Mouse (Mus musculus): ENCODE data around the gene Dnajc5g.

The Dnajc5g gene

DNA sequence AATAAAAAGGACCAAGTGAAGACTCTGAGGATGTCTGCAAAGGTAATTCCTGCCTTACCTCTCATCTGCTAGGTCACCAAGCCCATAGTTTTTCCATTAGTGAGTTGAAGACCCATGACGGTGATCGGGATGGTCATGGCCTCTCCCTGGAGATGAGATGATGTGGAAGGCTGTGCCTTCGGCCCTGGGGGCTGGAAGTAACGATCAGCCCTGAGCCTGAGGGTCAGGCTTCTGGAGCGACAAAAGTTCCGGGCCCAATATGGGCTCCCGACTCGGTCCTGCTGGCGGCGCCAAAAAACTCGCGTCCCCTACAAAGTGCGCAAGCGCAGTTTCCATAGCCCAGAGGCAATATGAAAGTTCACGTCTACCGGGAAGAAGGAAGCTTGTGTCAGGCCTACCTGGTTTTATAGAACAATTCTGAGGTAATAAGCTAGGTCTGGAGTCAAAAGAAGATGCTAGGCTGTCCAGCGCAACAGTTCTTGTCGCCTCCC is 2.0 kb downstream of the Dnajc5g start, which contains the start of gene Slc30a3:
Gene Slc30a3, minus strand, starts transcription at position 238 of the 491 bp plus-strand sequence.
- no peak for DNase-seq (ENCODE audit: low spot score)

DNA sequence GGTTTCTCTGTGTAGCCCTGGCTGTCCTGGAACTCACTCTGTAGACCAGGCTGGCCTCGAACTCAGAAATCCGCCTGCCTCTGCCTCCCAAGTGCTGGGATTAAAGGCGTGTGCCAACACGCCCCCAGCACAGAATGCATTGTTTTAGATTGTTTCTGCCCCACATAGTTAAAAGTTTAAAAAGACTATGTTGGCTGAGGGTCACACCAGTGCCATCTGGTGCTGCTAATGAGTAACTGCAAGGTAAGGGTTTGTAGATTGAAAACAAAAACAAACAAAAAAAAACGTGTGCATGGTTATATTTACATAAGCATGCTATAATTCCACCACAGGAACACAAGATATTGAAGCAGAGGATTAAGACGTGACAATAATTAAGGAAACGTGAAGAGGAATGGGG is 4.7 kb downstream of the Dnajc5g start:
- DNase-seq (ENCODE audit: low spot score), result no peak

DNA sequence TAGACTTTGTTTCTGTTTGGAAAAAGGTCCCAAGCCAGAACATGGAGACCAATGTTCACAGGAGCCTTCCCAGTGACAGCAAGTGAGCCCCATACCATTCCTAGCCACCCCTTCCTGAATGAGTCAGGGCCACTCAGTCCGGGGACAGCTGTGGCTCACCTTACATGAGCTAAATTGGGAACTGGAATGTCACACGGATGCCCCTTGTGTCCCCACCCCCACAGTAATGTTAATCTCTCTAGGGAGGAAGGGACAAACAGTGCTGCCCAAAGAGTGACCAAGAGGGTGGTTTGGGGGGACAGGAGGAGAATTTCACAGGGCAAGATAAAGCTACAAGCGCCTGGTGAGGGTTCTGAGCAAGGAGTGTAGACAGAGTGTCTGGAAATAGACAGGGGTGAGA is 10.3 kb downstream of the Dnajc5g start, which contains the start of gene Trim54:
Gene Trim54, plus strand, starts transcription at position 359 of the 400 bp plus-strand sequence.
- DNase-seq (ENCODE audit: low spot score), result no peak

DNA sequence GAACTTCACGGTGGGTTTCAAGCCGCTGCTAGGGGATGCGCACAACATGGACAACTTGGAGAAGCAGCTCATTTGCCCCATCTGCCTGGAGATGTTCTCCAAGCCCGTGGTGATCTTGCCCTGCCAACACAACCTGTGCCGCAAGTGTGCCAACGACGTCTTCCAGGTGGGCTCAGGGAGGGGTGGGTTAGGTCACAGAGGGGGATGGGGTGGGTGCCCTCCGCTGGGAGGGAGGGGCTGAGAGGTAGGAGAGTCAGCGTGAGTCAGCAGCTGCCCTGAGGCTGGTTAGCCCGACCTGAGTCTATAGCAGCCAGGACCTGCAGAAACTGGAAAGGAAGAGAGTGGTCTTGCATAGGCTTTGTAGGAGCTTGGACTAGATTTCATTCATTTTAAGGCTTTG is 10.8 kb downstream of the Dnajc5g start:
- DNase-seq (ENCODE audit: low spot score), result no peak

DNA sequence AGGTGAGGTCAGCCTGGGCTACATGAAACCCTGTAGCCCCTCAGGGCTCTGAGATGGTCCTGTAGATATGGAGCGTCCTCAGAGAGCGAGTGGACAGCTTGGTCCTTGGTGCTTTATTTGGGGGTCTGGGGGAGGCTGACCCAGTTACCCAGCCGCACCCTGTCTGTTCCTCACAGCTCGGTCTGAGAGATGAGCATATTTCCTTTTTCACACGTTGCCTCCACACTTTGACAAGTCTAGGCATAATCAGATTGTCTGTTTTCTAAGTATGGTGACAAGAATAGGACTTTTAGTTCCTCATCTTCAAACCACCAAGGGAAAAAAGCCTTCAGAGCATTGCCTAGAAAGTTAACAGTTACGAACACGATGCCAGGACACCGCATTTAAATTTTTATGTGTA is 15.0 kb downstream of the Dnajc5g start:
- DNase-seq (ENCODE audit: low spot score), result no peak

DNA sequence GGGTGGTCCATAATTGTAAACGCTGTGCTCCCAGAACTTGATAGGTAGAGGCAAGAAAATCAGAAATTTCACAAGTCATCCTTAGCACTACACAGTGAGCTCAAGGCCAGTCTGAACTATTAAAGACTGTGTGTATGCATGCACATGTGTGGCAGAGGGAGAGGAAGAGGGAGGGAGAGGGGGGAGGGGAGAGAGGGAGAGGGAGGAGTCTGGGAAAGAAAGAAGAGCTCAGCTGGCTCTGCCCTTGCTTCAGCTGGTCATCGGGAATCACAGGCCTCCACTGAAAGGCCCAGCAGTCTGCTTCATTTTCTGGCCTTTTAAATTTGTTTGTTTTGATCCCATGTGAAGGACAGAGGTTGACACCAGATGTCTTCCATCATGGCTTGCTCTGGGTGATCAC is 17.4 kb downstream of the Dnajc5g start:
- DNase-seq (ENCODE audit: low spot score), result no peak

DNA sequence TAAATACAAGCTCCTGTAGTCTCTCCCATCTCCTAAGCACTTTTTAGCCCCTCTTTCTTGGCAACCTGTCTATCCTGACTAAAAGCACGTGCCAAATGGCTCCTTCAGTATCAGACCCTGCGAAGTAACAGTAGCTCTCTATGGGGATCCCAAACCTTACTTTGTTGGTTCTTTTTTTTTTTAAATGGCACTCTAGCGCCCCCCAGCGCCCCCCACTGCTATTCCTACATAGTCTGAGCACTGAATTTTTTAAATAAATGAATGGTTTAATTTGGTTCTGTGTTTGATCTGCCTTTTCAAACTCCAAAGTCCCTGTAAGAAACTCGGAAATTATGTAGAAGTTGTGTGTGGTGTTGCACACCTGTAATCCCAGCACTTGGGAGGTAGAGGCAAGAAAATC is 20.0 kb downstream of the Dnajc5g start:
- no peak for DNase-seq (ENCODE audit: low spot score)

DNA sequence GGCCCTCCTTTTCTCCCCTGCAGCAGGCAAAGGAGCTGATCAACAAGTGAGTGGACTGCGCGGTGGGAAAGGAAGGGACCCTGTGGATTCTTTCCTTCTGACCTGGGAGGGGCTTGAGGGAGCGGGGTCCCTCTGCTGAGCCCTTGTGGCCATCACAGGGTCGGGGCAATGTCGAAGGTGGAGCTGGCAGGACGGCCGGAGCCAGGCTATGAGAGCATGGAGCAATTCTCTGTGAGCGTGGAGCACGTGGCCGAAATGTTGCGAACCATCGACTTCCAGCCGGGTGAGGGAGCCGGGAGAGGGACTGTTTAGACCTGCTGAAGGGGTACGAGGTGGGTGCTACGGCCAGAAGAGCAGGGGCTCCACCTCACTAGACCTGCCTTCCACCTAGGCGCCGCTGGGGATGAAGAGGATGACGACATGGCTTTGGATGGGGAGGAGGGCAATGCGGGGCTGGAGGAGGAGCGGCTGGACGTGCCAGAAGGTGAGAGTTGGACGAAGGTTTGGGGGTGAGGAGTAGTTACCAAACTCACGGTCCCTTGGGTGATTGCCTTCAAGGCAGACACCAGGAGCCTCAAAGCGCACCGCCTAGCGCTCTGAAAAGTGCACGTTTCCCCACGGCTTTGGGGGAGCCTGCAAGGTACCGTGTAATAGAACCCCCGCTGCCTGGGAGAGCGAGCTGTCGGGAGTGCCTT is 30.8 kb downstream of the Dnajc5g start:
- no peak for DNase-seq (ENCODE audit: low spot score)

DNA sequence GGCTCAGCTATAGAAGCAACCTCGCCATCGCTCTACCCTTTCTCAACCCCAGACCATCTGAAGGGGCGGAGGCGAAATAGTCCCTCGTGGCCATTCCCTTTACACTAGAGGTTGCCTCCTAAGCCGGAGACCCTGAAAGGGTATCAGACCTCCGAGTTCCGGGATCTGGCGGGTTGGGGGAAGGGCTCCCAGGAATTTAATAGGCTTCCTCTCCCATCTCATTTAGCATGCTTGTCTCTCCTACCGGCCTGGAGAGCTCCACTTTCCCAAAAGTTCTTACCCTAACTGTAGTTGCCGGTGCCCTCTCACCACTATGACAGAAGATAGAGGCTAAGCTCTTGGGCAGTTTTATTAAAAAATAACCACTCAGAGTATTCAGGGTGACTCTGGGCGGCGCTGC is 31.6 kb downstream of the Dnajc5g start:
- no peak for DNase-seq (ENCODE audit: low spot score)

DNA sequence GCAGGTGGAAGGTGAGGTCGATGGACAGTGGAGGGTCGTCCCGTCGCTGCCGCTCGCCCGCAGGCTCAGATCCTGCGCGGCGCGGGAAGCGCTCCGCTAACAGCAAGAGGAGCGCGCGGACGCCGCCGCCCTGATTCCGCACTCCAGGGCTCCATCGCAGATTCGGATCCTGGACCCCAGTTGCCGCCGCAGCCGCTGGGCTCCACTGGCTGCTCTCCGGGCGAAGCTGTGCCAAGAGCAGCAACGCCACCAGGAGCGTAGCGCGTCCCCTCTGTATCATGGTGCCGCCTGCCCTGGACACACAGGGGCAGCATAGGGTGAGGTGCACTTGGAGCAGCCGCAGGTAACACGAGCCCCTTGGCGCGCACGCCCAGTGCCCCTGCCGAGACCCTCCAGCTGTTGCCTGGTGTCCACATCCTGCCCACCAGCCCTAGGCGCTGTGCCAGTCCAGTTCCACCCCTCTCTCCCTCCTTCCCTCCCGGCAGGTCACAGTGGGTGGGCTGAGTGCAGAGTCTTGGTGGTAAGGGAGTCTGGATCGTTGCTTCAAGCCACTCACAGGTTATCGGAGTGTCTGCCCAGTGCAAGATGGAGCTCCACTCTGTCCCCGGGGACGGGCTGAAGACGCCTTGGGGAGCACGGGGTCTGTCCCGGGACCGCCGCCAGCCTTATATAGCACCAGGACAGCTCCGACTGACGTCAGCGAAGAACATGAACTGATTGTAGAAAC is 32.3 kb downstream of the Dnajc5g start, which contains the start of gene Ucn:
Gene Ucn, minus strand, starts transcription at position 589 of the 727 bp plus-strand sequence.
- DNase-seq (ENCODE audit: low spot score), result no peak

DNA sequence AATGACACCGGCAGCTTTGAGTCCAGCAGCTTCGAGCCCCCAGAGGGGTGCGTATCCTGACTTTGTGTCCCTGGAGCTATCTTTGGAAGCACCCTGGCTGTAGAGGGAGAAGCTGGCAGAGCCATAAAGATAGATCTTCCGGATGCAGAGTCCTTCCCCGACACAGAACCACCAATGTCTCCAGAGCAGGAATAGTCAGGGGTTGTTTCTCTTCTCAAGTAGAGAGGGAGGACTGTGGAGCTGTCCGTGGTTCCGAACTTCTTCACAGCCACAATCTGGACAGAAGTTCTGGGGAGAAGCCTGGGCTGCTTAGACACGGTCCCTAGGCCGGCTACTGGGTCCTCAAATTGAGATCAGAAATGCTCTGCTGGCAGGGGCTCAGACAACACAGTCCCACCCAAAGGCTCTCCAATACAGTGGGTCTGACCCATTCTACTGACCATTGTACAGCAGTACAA is 32.9 kb downstream of the Dnajc5g start:
- DNase-seq (ENCODE audit: low spot score), result no peak

DNA sequence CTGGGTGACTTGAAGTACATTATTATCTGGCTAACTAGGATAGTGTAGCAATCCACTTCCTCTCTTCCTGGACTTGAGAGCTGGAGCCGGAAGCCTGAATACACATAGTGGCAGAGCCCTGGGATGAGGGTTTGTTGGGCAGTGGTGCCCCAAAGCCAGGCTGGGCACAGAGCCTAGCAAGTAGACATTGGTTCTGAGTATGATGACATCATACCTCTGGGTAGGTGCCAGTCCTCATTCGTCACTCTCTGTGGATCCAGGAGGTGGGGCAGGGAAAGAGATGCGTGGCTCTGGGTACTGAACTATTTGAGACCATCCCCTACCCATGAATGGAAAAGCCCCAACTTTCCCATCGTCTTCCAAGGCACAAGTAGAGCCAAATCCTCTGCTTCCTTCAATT is 43.7 kb downstream of the Dnajc5g start:
- DNase-seq (ENCODE audit: low spot score), result no peak

DNA sequence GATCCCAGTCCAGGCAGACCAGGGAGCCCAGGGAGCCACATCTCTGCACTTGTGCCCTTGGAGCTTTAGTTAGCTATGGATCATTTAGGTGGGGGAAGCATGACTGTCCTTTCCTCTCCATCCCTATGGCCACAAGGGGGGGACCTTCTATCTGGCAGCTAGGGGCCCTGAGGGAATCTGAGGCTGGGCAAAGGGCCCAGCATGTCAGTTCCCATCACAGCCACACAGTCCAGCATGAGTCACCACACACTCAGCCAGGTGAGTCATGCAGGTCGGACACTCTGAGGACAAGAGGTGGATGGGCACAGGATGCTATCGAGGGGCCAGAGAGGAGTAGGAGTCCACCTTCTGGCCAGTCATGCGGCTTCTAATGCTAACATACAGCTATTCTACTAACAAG is 45.7 kb downstream of the Dnajc5g start:
- DNase-seq (ENCODE audit: low spot score), result no peak

DNA sequence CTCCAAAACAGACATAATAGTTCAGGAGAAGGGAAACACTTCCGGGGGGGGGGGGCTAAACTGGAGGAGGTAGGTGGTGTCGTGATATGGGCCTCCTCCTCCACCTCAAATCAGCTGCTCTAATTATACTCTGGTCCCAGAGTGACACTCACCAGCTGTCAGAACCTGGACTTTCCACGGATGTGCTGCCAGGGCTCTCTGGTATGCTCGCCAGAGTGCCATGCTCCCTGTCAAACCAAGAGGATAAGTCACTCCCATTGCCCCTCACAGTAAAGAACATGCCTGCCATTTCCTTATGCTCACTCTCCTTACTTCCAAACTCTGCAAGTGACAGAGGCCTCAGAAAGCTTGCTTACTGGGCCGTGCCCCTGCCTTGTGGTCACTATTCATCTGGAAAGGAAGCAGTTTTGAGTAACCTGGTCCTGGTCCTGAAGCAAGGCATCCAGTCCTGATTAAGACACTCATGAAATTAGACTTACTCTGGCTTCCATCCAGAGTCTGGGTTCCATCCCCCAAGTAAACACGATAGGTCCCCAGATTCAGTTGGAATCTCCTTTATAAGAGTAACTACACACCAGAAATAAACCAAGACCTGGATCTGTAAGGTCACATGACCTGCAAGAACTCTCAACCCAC is 47.5 kb downstream of the Dnajc5g start:
- DNase-seq (ENCODE audit: low spot score), result no peak

DNA sequence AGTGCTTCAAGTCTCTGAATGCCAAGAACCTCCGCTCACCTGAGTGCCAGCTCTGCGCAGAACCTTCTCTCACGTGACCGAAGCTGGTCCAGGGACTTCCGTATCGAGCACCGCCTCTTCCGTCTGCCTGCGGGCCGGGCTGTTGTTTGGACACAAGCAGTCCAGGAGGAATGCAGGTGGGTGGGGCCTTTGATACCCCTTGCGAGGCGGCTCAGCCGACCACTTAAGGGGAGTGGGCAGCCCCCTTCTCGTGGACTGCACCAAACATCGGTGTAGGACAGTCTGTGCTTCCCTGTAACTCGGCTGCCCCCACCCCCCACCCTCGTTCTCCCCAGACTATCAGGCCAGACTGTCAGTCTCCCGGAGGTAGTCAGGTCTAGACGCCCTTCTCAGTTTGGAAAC is 48.1 kb downstream of the Dnajc5g start, which contains the start of gene Mpv17:
Gene Mpv17, minus strand, starts transcription at position 100 of the 402 bp plus-strand sequence.
- peak; percentile 88 for DNase-seq (ENCODE audit: low spot score)
